Mouse (Mus musculus) intestine, postnatal 0 days (tissue): Measurements from ENCODE around the gene Cgrrf1. TPM values are rescaled to one million over a fixed set of nuclear protein-coding genes. Genes with fewer than 3 reads are reported as not detected.

Experiments used
- ATAC-seq: fragments of 200-750 bp; cut with Nextera tagmentation; 2 replicates; pipeline ENCODE4 v1.8.0; 2017; ENCODE audit warnings: mild to moderate bottlenecking, moderate TSS enrichment, moderate library complexity
- H3K27ac ChIP-seq: fragments of 300-500 bp; sonication (generic); 2 replicates; pipeline ENCODE4 v1.5.1; 2014; ENCODE audit warnings: mild to moderate bottlenecking, low read depth, low read length, moderate library complexity
- H3K27me3 ChIP-seq: fragments of 300-500 bp; sonication (generic); replicated peaks from 2 replicates; pipeline ENCODE4 v1.6.1; 2014; ENCODE audit warnings: low read length, mixed read lengths; ENCODE audit not compliant: control insufficient read depth, insufficient read depth
- H3K36me3 ChIP-seq: fragments of 300-500 bp; sonication (generic); 2 replicates; pipeline ENCODE4 v1.6.1; 2014; ENCODE audit warnings: mild to moderate bottlenecking, moderate library complexity; ENCODE audit not compliant: control insufficient read depth, insufficient read depth
- H3K4me1 ChIP-seq: fragments of 300-500 bp; sonication (generic); replicated peaks from 2 replicates; pipeline ENCODE4 v1.6.1; 2014; ENCODE audit warnings: antibody characterized with exemption, low read length, mixed read lengths; ENCODE audit not compliant: control insufficient read depth, insufficient read depth
- H3K4me2 ChIP-seq: fragments of 300-500 bp; sonication (generic); replicated peaks from 2 replicates; pipeline ENCODE4 v1.6.1; 2014; ENCODE audit warnings: low read depth, mild to moderate bottlenecking, moderate library complexity
- H3K4me3 ChIP-seq: fragments of 300-500 bp; sonication (generic); 2 replicates; pipeline ENCODE4 v1.5.1; 2014; ENCODE audit warnings: low read depth, low read length
- H3K9ac ChIP-seq: fragments of 300-500 bp; sonication (generic); 2 replicates; pipeline ENCODE4 v1.6.1; 2014; ENCODE audit warnings: mild to moderate bottlenecking, low read depth, low read length
- H3K9me3 ChIP-seq: fragments of 300-500 bp; sonication (generic); 2 replicates; pipeline ENCODE4 v1.6.1; 2016; ENCODE audit warnings: mixed run types; ENCODE audit not compliant: control insufficient read depth
- CTCF ChIP-seq: sonication (generic); IDR thresholded peaks from 2 replicates; pipeline ENCODE4 v1.5.1; 2016; ENCODE audit warnings: low read depth, mild to moderate bottlenecking, control low read depth, antibody characterized with exemption, moderate library complexity
- WGBS: fragments of 180-500 bp; shearing (Covaris S2); extraction: QIAGEN DNeasy Blood & Tissue Kit; methylation state at CpG from one replicate; pipeline ENCODE4 v1.1.7; 2014; 5-methylcytosine and 5-hydroxymethylcytosine counted together
- polyA plus RNA-seq: library from polyadenylated mRNA; unstranded; fragments of >200 nt; fragmentation: Nextera tagmentation; extraction: Ambion mirVana; gene quantifications from 2 replicates; pipeline ENCODE4 v1.2.1, GENCODE M21; 2015

The Cgrrf1 gene
- polyA plus RNA-seq, 1 experiment from 2014 or later = 35.3 TPM

DNA sequence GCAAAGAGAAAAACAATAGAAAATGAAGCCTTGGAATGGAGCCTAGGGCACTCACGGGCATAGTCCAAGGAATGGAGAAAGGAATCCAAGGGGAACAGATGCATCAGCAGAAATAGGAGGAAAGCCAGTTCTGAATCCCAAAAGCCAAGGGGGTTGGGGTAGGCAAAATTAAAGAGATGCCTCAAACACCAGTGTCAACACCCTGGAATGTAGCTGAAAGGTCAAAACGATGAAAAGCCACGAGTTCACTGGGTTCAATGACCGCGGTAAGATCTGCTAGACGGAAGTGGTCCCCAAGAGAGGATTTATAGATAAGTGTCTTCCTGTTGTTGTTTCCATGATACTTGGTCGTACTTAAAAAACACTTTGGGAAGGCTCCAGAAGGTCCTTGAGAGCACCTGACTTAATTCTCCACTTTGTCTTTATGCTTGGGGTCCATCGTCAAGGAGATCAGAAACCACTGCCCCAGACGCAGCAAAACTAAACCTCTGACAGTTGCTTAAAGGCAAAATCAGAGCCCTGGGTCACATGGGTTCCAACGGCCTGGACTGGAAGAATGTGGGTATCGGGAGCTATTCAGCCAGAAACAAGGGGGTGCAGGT, 10.6 kb upstream of the Cgrrf1 start:
- under 1% methylated on average over 11 of the region's 11 CpGs for WGBS
- peak overlapping the region; percentile 93 for H3K9ac ChIP-seq
- H3K4me2 ChIP-seq = peak overlapping the region; percentile 75
- H3K27ac ChIP-seq = peak overlapping the region; percentile 95
- H3K27me3 ChIP-seq = no peaks in the 10 kb centered on the region
- H3K4me3 ChIP-seq = peak overlapping the region; percentile 90
- H3K4me1 ChIP-seq = peaks cover 6% of the 10 kb centered on the region; the same call in 1 of the 2 replicates
- peak; percentile 39 for ATAC-seq
- TF ChIP-seq CTCF = no peak
- H3K9me3 ChIP-seq = no peaks in the 10 kb centered on the region
- H3K36me3 ChIP-seq = peaks cover 7% of the 10 kb centered on the region; the same call in 1 of the 2 replicates

DNA sequence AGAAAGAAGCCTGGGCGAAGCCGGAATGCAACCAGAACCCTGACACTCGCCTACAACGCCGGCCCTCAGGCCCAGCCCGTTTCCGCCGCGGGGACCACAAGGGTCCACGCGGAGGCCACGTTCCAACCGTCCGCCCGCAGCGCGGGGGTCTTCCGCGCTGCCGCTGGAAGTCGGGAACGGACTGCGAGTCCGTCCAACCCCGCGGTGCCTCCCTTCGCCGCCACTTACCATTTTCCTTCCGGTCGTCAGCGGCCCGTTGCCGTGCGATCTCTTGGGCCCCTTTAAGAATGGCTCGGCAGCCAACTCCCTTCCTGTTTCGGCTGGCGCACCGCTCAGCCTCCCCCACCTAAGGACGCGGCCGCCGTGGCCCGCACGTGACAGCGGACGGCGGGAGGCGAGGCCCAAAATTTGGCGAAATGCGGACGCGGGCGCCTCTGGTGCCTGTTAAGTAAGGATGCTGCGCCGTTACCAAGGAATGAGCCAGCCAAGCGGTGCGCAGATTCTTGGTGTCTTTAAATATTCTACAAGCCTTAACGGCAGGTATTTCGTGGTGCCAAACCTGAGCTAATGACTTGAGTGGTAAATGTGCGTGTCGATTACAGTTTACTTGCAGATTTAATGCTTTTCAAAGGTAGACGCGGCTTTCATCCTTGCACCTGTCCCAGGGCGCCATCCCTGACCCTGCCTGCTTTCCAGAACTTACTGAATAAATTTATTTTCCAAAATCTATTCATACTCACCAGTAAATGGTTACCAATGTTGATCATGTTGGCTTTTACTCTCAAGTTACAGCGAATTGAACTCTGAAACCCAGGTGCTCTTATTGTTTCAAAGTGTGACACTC, 9.8 kb upstream of the Cgrrf1 start, which contains the start of gene Gmfb:
Gene Gmfb, minus strand, starts transcription at position 370 of the 844 bp plus-strand sequence.
- Histone ChIP-seq H3K27me3 (no peaks in the 10 kb centered on the region), H3K9ac (peak within 1 kb of the TSS; percentile 93), H3K9me3 (no peaks in the 10 kb centered on the region), H3K4me1 (peaks cover 6% of the 10 kb centered on the region; the same call in 1 of the 2 replicates), H3K4me2 (peak within 1 kb of the TSS; percentile 75), H3K36me3 (no peaks in the 10 kb centered on the region), H3K4me3 (peak within 1 kb of the TSS; percentile 90), H3K27ac (peak within 1 kb of the TSS; percentile 95)
- ATAC-seq = peak; percentile 94
- WGBS = under 1% methylated on average over 65 of the region's 65 CpGs
- TF ChIP-seq CTCF = peak; percentile 50

DNA sequence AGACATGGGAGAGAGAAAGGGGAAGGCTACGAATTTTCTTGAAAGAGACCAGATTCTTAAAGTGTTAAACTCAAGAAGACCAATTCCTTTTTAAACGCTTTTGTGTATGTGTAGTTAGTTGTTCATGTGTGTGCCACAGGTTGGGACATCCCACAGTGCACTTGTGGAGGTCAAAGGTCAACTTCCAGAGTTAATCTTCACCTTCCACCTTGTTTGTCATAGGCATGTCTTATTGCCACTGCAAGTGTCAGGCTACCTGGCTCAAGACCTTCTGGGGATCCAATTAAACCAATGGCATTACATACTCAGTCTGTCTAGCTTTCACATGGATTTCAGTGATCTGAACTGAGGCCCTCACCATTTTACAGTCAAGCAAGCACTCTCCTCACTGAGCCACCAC, 7.9 kb upstream of the Cgrrf1 start:
- no peaks in the 10 kb centered on the region for H3K27me3 ChIP-seq
- no peaks in the 10 kb centered on the region for H3K36me3 ChIP-seq
- no peak overlapping the region for H3K4me3 ChIP-seq
- H3K9ac ChIP-seq = no peak overlapping the region
- no peak for ATAC-seq
- no peaks in the 10 kb centered on the region for H3K9me3 ChIP-seq
- no peak overlapping the region for H3K27ac ChIP-seq
- 44% methylated on average over 2 of the region's 2 CpGs for WGBS
- H3K4me2 ChIP-seq = no peak overlapping the region
- no peak for TF ChIP-seq CTCF
- H3K4me1 ChIP-seq = peaks cover 6% of the 10 kb centered on the region; the same call in 1 of the 2 replicates

DNA sequence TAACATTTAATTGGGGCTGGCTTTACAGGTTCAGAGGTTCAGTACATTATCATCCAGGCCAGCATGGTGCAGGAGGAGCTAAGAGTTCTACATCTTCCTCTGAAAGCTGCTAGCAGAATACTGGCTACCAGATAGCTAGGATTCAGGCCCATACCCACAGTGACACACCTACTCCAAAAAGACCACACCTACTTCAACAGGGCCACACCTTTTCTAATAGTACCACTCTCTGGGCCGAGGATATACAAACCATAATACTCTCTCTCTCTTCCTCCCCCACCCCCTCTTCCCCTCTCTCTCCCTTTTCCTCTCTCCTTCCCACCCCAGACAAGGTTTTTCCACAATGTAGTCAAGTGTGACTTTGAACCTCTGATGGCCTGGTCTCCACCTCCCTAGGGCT, 4.5 kb upstream of the Cgrrf1 start:
- TF ChIP-seq CTCF = no peak
- Histone ChIP-seq H3K9me3 (no peaks in the 10 kb centered on the region), H3K4me3 (no peak overlapping the region), H3K27ac (no peak overlapping the region), H3K4me2 (no peak overlapping the region), H3K36me3 (no peaks in the 10 kb centered on the region), H3K9ac (no peak overlapping the region), H3K4me1 (no peaks in the 10 kb centered on the region; the same call in 1 of the 2 replicates), H3K27me3 (no peaks in the 10 kb centered on the region)
- no peak for ATAC-seq
- 28% methylated on average over 1 of the region's 1 CpGs for WGBS

DNA sequence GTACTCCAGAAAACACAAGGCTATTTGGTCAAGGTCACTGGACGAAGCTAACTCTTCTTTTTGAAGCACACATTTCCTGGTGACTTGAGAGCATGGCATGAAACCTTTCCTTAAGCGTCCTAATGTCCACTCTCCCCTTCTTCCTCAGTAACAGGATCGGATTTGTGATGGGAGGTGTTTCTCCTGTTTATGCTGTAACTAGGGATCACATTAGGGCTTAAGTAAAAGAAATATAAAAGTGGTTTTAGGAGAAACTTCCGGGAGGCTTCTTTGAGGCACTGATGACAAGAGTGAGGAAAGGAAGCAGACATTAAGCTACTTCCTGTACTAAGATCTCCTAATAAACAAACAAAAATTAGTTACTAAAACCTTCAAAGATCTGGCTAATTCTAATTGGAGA, 630 bp upstream of the Cgrrf1 start:
- peak overlapping the region; percentile 80 for H3K27ac ChIP-seq

More for the DNA sequence above, 630 bp upstream of the Cgrrf1 start:
- peak overlapping the region; percentile 78 for H3K9ac ChIP-seq
- H3K4me3 ChIP-seq = peak overlapping the region; percentile 90
- H3K4me2 ChIP-seq = peak overlapping the region; percentile 94
- H3K4me1 ChIP-seq = no peaks in the 10 kb centered on the region
- ATAC-seq = 0 out of 2 replicates have a peak, but pooled peaks have one; percentile 19
- no peaks in the 10 kb centered on the region for H3K27me3 ChIP-seq
- WGBS = 3% methylated on average over 4 of the region's 4 CpGs
- H3K9me3 ChIP-seq = no peaks in the 10 kb centered on the region
- H3K36me3 ChIP-seq = no peaks in the 10 kb centered on the region
- no peak for TF ChIP-seq CTCF
